Mouse (Mus musculus) frontal cortex, postnatal 10 days (tissue): ENCODE data around the gene Espnl.

Experiments used
- DNase-seq, 2 experiments: peaks; one replicate each; pipeline ENCODE4 v3.0.0; 2022; ENCODE audit warnings: low spot score in 2 of 2, mixed read lengths in 1 of 2

Espnl gene

DNA sequence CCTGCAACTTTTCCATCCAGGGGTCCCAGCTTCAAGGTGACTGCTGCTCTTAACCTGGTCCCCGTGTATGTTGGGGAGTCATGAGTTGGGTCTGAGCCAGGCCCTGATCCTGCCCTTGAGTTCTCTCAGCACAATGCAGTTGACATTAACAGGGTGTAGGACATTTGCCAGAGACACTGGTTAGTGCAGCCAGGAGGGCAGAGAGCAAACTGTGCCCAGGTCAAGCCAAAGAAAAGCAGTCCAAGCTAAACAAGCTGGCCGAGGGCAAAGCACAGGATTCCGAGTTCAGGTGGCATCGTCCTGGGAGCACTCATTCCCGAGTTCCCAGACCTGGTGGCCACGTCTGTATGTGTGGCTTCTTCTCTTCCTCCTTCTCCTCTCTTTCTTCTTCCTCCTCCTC is 4.2 kb upstream of the Espnl start:
- no peak for DNase-seq

- DNase-seq, result no peak
Measured at GRCm38 (mm10) chr1:91324646-91325045, 2.8 kb downstream of the Espnl start.

DNA sequence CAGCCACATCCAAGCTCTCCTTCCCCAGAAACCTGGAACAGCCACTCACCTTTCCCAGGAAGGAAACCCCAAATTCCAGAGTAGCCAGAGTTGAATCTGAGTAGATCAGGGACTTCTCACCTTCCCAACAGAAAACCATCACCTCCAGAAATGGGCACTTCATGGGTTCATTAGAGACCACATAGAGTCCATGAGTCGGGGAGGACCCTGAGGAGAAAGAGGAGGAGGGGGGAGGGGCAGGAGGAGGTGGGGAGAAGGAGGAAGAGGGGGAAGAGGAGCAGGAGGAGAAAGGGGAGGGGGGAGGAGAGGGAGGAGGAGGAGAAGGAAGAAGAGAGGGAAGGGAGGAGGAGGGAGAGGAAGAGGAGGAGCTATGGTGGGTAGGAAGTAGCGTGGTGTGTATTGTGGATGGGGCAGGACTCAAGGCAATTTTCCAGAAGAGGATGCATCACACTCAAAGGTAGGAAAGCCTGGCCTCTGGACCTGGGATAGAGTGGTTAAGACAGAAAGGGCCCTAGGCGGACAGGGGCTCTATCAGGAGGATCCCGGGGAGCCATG is 3.7 kb downstream of the Espnl start:
- DNase-seq, result no peak

DNA sequence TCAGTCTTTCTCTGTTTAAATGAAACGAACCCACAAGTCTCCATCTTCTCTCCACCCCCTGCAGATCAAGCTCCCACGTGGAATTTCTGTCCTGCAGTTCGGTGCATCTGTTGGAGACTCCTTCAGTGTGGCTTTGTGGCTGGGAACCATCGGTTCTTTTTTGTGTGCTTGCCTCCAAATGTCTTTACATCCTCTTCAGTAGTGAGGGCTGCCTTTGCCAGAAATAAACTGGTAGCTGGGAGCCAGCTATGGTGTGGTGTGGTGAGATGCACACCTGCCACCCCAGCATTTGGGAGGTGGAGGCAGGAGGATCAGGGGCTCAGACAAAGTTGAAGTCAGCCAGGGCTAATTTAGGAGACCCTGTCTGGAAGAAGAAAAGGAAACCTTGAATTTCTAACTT is 10.2 kb downstream of the Espnl start:
- DNase-seq, result no peak

DNA sequence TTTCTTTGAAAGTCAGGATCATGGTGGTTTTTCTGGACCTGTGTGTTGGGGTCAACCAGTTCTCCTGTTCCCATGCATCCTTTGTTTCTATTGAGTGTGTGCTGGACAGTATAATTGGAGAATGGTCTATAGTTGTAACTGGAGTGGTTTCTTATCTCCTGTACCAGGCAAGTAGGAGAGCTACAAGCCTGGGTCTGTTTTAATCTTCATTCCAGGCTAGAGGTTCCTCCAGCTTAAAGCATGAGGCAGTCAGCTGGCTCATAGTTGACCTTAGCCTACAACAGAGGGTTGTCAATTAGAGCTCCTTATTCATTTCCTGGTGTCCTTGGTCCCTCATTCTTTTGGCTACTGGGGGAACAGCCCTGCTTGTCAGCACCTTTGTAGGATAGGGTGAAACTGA is 11.7 kb downstream of the Espnl start:
- no peak for DNase-seq

DNA sequence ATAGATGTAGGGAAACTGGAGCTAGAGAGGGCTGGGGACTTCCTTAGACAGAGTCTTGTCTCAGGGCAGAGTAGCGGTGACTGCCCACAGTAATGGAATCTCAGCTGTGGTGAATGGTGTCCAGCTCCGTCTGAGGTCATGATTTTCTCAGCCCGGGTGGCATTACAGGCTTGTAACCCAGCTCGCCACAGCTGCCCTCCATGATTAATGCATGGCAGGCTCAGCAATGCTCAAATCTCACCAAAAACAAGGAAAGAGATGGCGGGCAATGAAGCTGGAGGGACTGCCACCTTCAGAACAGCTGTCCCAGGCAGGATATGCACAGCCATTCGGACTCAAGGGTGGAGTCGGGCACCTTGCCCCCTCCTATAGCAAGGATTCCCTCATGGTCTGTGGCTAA is 15.5 kb downstream of the Espnl start:
- no peak for DNase-seq

GRCm38 (mm10) chr1:91344001-91344400 is 22.1 kb downstream of the Espnl start:
- no peak for DNase-seq

GRCm38 (mm10) chr1:91344921-91345685 is 23.2 kb downstream of the Espnl start:
- no peak for DNase-seq

DNA sequence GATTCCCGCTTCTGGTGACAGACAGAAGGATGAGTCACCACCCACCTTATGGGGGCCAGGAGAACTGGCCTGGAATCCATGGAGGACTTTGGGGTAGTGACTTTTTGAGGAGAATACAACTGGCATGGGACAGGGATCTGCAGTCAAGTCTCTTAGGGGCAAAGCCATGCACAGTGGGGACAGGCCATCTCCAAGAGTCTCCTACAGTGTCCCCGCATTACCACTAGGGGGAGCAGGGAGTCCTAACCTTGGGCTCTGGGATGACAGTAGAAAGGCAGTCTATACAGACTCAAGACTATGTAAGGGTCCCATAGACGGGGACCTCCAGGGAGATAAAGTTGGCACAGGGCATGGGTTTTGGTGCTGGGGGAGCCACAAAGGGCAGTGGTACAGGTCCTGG is 25.0 kb downstream of the Espnl start:
- DNase-seq, result peak in 1 of 2 experiments; percentile 36

- DNase-seq, result no peak
Measured at GRCm38 (mm10) chr1:91350841-91351240, 29.0 kb downstream of the Espnl start, which contains the start of gene Klhl30. TSS of gene Klhl30 (plus strand) at chr1:91351016.

- no peak for DNase-seq
Measured at GRCm38 (mm10) chr1:91351249-91351648, 29.4 kb downstream of the Espnl start.

GRCm38 (mm10) chr1:91352277-91352676 is 30.4 kb downstream of the Espnl start:
- DNase-seq, result no peak

DNA sequence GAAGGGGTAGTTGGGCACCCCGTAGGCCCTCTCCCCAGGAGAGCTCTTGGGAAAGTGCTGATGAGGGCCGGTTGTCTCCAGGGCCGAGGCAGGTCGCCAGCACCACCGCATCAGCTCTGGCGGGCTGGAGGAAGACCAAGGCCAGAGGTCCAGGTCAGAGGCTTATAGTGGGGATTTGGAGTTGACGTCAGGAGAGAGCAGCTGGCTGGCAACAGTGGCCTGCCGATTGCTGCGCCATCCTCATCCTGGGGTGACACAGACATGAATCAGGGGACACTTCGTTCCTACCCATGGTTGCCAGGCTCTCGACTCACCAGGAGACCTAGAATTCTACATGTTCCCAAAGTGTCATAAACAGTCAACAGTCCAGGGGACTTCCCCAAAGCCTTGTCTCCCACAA is 34.2 kb downstream of the Espnl start:
- DNase-seq, result no peak

- DNase-seq, result no peak
Measured at GRCm38 (mm10) chr1:91362113-91362512, 40.2 kb downstream of the Espnl start.

DNA sequence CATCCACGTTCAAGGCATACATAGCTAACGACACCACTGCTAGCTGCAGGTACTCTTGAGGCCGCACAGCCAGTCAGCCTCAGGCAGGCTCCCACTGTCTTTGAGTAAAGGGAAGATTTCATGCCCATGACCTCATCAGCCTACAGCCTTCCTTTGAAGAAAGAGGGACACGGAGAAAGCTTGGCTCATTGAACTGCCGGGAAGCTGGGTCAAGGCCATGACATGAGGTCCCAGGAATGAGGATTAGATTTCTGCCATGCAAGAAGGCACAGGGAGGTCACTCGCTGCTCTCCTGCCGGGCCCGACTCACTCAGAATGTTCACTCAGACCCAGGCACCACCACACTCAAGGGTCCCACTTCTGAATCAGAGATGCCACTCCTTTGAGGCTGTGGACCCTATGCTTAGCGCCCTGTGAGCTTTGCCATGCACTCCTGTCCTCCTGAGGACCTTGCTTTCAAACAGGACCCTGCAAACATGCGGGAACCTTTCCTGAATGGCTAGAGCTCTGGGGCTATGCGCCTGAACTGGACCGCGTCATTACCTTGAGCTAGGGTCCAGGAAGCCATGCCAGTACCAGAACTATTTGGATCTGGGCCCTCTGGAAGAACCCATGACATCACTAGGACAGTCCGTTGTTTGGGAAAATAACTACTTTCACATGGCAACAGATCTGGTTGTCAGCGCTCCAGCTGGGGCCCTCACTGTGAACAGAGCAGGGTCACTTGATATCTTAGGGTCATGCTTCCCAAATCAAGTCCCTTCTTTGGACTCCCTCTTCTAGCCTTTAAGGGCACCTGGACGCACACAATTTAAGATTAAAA is 43.2 kb downstream of the Espnl start:
- DNase-seq, result no peak

DNA sequence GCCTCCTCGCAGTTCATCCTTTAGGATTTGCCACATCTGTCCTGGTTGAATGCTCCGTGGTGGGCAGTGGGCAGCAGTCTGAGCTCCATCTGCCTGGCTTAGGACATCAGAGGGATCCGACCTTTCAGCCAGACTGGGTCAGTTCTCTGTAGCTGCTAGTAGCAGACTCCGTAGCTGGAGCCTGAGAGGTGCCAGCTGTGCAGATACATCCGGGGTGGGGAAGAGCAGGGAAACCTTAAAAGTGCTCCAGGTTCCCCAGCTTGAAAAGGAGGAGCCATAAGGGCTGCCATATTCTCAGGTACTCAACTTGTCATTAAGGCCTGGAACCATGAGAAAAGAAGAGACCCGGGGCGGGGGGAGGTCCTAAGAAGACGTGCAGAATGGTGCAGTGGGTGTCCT is 43.9 kb downstream of the Espnl start:
- DNase-seq, result no peak

DNA sequence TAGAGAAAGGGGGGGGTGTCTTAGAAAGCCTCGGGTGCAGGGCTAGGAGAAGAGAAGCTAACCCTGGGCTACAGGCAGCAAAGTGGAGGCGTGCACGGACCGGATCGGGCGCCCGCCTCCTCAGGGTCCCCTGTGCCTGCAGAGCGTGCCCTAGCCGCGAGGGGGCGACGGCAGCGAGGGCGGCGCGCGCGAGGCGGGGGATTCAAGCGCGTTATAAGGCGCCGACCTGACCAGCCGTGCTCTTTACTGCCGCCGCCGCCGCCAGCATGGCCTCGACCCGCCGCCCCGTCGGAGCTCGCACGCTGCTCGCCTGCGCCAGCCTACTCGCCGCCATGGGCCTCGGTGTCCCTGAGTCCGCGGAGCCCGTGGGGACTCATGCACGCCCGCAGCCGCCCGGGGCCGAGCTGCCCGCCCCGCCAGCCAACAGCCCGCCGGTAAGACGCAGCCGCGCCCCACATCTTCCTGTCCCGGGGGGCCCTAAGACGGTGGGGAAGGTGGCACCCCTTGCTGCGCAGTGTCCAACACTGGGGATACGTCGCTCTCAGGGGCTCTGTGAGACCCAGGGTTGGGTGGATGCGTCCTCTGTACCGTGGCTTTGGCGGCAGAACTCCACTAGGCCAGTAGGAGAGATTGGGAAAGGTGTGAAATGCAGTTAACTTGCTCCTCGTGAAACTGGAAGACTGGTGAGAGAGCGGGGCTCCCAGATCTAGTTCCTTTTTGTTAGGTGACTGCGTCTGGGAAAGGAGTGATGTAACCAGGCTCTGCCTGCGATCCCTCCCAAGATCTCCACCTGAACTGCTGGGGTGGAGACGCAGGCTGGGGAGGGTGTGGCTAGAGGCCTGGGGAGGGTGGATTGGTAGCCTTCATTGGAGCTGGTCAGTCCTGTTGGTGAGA is 44.6 kb downstream of the Espnl start, which contains the start of gene Erfe:
TSS of gene Erfe (plus strand) at position 216 of the 894 bp plus-strand sequence.
- peak in 1 of 2 experiments; percentile 54 for DNase-seq

DNA sequence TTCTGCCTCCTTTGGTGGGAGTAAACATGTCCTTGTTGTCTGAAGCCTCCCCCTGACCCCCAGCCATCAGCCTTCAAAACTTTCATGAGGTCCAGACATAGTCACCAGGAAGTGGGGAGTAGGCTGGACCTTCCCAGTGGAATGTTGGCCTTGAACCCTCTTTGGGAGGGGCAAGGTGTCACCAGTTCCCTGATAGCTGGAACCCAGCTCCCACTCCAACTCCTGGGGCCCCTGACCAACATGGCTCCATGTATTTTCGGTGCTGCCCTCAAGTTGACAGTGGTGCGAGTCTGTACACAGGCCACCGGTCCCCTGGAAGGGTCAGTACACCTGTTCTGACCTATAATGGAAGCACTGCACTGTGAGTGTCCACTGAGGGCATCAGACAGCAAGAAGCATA is 45.4 kb downstream of the Espnl start:
- no peak for DNase-seq

GRCm38 (mm10) chr1:91369408-91369807 is 47.5 kb downstream of the Espnl start:
- DNase-seq, result no peak

GRCm38 (mm10) chr1:91370055-91370454 is 48.2 kb downstream of the Espnl start:
- DNase-seq, result no peak

DNA sequence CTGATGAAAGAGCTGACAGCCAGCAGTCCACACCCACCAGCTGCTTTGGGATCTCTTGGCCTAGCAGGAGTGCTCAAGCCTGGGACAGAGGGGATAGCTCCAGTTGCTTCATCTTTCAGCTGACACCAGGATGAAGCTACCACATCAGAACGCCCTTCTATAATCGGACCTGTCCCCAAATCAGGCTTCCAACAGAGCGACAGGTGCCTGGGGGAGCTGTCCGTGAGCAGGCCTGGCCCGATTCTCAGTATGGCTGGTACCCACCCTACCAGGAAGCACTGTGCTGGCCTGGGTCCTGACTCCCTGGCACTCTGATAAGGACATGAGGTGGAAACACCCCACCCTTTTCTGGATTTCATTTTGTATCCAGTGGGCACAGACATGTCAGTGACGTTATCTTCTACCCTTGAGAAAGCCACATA is 51.5 kb downstream of the Espnl start:
- DNase-seq, result no peak
